Mouse (Mus musculus) 3134 (cell line): ENCODE results near the gene Kcnrg.
A peak's percentile ranks its signal among the peaks of the same experiment; 100 is the strongest.
"Not testable (repeated sequence)": the region's sequence is repeated elsewhere in the genome, so short reads cannot be mapped to it uniquely, and the experiment has no call there.

Experiments
- DNase-seq: peaks from one replicate; pipeline ENCODE4 v3.0.0-alpha.2; 2011; ENCODE audit warnings: low spot score; ENCODE audit not compliant: insufficient read length; ENCODE audit errors: extremely low read depth

The Kcnrg gene

GRCm38 (mm10) chr14:61607157-61607556 is at the start of gene Kcnrg:
Gene Kcnrg (plus strand): TSS chr14:61607457.
- DNase-seq = no peak

DNA sequence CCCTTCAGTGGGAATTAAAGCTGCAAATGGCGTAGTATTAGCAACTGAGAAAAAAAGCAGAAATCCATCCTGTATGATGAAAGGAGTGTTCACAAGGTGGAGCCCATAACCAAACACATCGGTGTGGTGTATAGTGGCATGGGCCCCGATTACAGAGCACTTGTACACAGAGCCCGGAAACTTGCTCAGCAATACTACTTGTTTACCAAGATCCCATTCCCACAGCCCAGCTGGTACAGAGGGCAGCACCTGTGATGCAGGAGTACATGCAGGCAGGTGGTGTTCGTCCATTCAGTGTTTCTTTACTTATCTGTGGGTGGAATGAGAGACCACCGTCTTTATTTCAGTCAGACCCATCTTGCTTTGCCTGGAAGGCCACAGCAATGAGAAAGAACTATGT is 48.4 kb upstream of the Kcnrg start:
- DNase-seq = no peak

DNA sequence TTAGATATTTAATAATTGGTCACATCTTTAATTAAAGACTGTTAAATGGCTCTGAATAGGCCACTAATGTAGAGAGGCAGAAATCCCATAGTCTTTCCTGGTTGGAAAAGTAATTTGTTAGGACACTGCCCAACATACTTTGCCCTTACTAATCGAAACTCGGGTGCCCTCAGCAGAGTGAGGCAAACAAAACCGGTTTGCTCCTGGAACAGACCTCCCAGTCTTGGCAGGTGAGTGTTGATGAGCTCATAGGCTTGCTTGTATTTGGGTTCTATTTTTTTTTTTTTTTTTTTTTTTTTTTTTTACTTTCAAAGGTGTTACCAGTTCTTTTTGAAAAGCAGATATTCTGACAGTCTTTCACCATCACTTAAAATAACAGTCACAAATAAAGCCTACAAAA is 47.4 kb upstream of the Kcnrg start:
- no peak for DNase-seq

- not testable (repeated sequence) for DNase-seq
Measured at GRCm38 (mm10) chr14:61566211-61566610, 41.0 kb upstream of the Kcnrg start.

DNA sequence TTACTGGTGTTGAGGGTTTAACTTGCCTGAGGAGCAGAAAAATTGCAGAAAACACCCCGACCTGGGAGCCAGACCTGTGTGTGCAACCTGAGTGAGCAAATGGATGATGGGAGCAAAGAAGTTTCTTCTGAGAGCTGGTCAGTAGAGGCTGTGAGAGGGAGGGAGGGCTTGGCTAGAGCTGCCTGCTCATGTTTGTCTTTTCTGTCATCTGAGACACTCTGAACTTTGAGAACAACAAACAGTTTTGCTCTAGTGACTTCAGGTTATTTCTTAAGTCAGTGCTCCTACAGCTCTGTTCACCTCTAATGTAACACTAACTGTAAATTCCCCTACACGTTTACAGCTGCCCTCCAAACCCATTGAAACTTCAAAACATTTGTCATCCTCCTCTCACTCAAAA is 37.9 kb upstream of the Kcnrg start:
- no peak for DNase-seq

GRCm38 (mm10) chr14:61571366-61571765 is 35.9 kb upstream of the Kcnrg start:
- DNase-seq = peak; percentile 10

DNA sequence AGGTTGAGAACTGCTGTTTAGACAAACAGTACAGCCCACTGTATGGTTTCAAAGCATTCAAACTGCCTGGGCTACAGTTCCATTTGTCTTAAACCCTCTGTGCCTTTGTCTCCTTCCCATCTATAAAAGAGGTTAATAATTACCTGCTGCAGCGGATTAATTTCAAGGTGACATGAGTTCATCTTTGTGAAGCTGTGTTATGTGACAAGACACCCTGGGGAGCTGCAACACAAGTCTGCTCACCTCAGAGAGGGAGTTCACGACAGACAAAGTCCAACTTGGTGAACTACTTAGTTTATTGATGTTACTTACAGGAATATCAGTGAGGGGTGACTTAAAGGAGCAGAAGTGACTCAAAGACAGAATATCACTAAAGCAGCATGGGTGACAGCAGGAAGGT is 35.1 kb upstream of the Kcnrg start:
- DNase-seq = no peak

- no peak for DNase-seq
Measured at GRCm38 (mm10) chr14:61575066-61575465, 32.2 kb upstream of the Kcnrg start.

DNA sequence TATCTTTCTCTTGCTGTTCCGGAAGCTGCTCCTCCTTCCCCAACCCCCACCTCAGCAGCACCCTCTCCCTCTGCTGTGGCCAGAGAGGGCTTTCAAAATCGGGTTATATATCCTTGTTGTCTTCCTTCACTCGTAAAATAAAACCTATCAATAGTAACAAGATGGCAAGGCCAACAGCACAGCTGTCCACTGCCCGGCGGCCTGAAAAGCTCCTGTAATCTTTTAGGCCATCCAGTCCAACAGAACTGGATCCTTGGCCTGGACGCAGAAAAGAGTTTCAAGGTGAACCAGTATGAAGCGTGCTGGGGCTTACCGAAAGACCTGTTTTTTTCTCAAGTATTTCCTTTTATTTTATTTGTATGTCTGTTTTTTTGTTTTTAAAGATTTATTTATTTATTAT is 31.3 kb upstream of the Kcnrg start:
- DNase-seq = no peak

DNA sequence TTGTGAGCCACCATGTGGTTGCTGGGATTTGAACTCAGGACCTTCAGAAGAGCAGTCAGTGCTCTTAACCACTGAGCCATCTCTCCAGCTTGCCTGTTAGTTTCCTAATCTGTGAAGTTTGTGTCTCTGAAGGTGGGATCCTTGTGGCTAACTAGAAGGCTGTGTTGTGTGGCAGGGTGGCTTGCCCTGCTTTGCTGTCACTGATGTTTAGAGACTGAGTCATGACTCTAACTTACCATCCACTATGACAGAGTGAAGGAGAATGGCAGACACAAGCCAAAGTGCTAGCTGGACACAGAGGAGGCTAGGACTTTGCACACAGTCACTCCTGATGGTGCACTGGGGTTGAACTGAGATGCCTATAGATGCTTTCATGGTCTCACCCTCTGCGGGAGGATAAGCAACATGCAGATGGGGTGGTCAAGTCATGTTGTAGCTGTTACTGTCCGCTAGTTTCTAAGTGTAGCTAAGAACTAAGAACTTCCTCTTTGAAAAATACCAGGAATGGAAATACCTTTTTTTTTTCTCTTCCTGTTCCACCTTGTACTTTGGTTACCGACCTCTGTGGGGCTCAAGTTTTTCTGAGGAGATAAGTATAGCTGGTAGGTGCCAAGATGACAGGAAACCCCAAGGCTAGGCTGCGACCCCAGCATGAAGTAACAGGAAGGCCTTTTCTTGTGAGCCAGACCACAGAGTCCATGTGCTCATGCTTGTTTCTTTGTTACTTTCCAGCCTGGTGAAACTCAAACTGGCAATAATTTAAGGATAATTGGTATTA is 17.8 kb upstream of the Kcnrg start:
- no peak for DNase-seq

DNA sequence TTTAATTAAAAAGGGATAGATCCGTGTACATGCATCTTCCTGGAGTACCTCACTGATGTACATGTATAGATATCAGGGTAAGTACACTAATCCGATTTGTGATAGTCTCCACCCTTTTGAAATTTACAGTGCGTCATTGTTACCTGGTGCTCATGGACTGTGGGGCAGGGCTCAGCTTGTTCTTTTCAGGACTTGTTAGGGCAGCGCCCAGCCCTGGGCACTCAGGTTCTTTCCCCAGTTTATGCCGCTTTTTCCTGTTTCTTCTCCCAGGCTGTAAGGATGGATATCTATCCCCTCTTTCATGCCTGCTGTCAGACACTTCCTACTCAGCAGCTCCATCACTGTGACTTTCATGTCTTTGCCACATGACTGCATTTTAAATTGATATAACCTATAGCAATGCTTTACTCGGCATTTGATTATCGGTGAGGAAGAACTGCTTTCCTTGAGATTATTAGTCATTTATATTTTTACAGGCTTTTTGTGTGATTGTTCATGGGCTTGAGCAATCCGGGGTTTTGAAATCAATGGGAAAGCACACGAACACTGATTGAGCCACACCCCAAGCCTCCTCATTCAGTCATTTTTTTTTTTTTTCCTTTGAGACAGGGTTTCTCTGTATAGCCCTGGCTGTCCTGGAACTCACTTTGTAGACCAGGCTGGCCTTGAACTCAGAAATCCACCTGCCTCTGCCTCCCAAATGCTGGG is 10.4 kb upstream of the Kcnrg start:
- DNase-seq = no peak

GRCm38 (mm10) chr14:61597968-61598367 is 9.3 kb upstream of the Kcnrg start, which contains the start of gene Trim13:
Gene Trim13 (plus strand): TSS chr14:61598247.
- no peak for DNase-seq

DNA sequence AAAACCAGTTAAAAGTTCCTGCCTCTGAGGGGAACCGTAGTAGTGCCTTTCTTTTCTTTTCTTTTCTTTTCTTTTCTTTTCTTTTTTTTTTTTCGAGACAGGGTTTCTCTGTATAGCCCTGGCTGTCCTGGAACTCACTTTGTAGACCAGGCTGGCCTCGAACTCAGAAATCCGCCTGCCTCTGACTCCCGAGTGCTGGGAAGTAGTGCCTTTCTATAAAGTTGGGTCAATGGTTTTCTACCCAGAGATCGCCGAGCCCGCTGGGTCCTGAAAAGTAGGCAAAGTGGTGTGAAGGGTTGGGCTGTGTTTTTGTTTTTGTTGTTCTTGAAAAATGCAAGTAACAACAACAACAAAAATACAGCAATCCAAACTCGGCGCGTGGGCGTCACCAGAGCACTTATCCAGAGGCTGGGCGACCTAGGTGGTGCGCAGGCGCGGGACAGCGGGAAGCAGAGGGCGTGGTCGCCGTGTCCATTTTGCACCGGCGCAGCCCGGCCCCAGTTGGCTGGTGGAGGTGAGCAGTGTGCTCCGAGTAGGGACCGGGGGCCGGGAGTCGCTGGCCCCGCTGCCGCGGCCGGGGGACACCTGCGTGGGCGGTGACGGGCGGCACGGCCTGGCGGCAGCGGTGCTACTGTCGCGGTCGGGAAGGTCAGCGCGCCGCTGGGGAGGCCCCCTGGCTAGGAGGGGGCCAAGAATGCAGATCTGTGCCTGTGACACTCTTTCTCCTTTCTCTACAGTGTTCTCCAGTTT is 8.0 kb upstream of the Kcnrg start:
- DNase-seq = peak; percentile 88

GRCm38 (mm10) chr14:61601348-61601747 is 5.9 kb upstream of the Kcnrg start:
- no peak for DNase-seq

GRCm38 (mm10) chr14:61603069-61603755 is 4.0 kb upstream of the Kcnrg start:
- DNase-seq = no peak

GRCm38 (mm10) chr14:61604081-61604480 is 3.2 kb upstream of the Kcnrg start:
- no peak for DNase-seq

DNA sequence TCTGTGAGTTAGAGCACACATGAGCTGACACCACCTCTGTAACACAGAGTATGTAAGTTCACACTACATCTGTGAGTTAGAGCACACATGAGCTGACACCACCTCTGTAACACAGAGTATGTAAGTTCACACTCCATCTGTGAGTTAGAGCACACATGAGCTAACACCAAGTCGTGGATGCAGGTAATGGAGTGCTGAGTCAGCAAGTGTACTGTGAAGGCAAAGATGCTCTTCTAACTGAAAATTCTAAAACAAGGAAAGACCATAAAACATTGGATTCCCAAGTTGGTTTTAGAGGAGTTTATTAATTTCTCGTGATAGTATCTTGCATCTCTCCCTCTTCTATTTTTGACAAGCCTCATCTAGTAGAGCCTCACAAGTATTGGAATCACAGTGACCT is 1.2 kb upstream of the Kcnrg start:
- not testable (repeated sequence) for DNase-seq

DNA sequence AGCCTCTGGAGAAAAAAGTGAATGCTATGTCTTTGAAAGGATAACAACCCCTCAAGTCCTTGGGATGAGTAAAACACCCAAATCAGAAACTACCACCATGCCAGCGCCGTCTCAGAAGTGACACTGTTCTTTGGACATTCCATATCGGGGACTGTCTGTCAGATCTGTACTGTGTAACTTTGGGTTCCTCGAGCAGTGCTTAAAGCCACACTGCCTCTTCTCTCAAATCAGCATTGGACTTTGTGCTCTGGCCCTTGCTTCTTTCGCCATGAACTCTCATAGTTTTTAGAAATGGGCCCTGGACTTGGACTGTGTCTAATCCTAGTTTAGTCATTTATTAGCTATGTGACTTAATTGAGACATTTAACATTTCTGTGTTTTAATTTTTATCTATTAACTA is 4.5 kb downstream of the Kcnrg start:
- DNase-seq = no peak

DNA sequence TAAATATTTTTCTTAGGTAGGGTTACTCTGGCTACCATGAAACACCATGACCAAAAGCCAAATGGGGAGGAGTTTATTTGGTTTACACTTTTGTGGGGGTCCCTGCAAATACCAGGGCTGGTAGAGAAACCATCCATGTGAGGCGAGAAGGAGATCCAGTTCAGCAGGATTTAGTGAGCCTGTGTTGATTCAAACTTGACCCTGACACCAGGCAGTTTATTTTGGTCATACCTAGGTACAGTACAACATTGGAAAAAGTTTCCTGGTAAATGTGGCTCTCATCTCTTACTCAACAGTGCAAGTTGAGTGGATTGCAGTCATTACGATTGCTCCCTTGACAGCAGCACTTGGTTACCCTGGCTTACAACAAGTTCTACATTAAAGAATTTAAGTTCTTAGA is 6.1 kb downstream of the Kcnrg start:
- no peak for DNase-seq

GRCm38 (mm10) chr14:61620371-61620770 is 13.1 kb downstream of the Kcnrg start:
- DNase-seq = no peak

- no peak for DNase-seq
Measured at GRCm38 (mm10) chr14:61635969-61636368, 28.7 kb downstream of the Kcnrg start.
